Mouse (Mus musculus) layer of hippocampus, adult 2 months (tissue): ENCODE measurements at regions not wholly inside any gene's neighbourhood (a gene's known extent, or its start where the extent isn't known, plus 50 kb on each side); places are given as distances from the start of the nearest gene placed in this dataset.

ENCODE experiments used
- DNase-seq, 2 experiments: peaks; one replicate each; pipeline ENCODE4 v3.0.0; 2022; ENCODE audit warnings: low spot score in 2 of 2
- H3K27ac ChIP-seq: fragments of 200-600 bp; 2 replicates; pipeline ENCODE4 v1.8.1; 2022
- H3K4me3 ChIP-seq: fragments of 200-600 bp; 2 replicates; pipeline ENCODE4 v1.8.1; 2022; ENCODE audit warnings: mild to moderate bottlenecking
- CTCF ChIP-seq: fragments of 200-600 bp; conservative IDR thresholded peaks from 2 replicates; pipeline ENCODE4 v1.8.1; 2022; ENCODE audit warnings: antibody characterized with exemption, mild to moderate bottlenecking, moderate library complexity

DNA sequence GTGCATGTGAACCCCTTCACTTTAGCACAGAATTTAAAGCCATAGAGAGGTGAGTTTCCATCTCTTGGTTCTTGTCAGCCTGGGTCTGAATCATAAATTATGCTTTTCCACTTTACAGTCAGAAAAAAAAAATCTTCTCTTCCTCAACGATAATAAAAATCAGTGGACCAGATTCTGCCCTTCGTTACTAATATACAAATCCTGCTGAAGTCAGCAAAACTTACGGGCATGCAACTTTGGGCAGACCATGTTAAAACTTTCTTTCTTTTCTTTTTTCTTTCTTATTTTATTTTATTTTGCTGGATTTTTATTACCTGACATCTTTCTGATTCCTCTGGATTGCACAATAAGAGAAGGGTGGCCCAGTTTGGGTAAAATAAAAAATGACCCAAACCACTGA lies 136.6 kb upstream of the Dio2 start:
- H3K4me3 ChIP-seq, result no peak overlapping the region
- TF ChIP-seq CTCF, result no peak
- H3K27ac ChIP-seq, result no peak overlapping the region
- no peak for DNase-seq

- H3K27ac ChIP-seq, result no peak overlapping the region
- no peak for DNase-seq
- no peak overlapping the region for H3K4me3 ChIP-seq
- TF ChIP-seq CTCF, result no peak
These were observed 135.7 kb upstream of the Dio2 start for GRCm38 (mm10) chr12:90873959-90874358.

- Histone ChIP-seq H3K27ac (no peak overlapping the region), H3K4me3 (no peak overlapping the region)
- no peak for TF ChIP-seq CTCF
- no peak for DNase-seq
These were observed 128.4 kb upstream of the Dio2 start for GRCm38 (mm10) chr12:90866597-90866996.

DNA sequence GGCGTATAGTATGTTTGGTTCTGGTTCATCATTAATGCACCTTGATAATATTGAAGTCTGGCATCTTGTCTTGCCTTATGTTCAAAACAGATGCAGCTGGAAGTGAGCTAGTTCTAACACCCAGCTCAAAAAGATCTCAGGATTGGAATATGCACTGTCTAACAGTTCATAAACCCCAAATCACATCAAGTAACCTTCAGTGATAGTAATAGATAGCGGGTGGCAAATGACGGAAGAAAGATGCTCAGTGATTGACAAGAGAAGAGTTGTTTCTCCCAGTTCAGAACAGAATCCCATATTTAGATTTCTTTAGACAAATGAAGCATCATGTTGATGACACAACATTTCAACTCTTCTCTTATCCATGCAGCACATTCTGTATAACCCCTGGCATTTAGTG lies 124.4 kb upstream of the Dio2 start:
- no peak overlapping the region for H3K4me3 ChIP-seq
- H3K27ac ChIP-seq, result no peak overlapping the region
- no peak for TF ChIP-seq CTCF
- DNase-seq, result no peak

GRCm38 (mm10) chr12:90857746-90858145 lies 119.5 kb upstream of the Dio2 start:
- Histone ChIP-seq H3K27ac (no peak overlapping the region), H3K4me3 (no peak overlapping the region)
- no peak for TF ChIP-seq CTCF
- no peak for DNase-seq

DNA sequence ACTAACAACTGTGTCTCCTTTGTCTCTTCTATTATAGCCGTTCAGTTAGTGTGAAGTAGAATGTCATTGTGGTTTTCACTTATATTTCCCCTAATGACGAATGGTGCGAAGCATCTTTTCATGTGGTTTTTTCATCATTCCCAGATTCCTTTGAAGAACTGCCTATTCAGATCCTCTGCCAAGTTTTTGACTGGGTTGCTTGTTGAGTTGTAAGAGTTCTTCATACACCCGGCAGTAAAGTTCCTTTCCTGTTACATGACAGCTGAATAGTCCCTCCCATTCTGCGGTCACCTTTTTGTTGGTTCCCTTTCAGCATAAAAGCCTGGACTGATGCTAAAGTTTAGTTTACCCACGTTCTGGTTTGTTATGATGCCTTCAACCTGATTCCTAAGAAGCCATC lies 72.4 kb upstream of the Dio2 start:
- Histone ChIP-seq H3K27ac (no peak overlapping the region), H3K4me3 (no peak overlapping the region)
- no peak for TF ChIP-seq CTCF
- DNase-seq, result no peak

DNA sequence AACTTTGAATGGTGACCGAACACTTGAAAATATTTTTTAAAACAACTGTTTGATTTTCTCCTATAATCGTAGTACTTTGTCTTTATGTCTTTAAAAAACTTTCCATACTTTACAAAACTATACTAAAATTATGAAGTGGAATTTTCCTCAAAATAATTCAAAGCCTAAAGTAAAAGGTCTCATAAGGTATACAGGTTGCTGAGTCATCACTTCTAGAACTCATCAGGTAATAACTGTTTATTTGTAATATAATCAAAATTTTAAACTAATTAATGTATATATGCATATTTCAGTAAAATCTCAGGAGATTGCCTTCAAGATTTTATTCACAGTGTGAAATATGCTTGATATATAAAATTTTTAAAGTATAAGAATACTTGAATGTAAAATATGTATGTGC lies 52.3 kb upstream of the Dio2 start:
- Histone ChIP-seq H3K27ac (no peak overlapping the region), H3K4me3 (no peak overlapping the region)
- TF ChIP-seq CTCF, result no peak
- no peak for DNase-seq
